Mouse (Mus musculus): ENCODE measurements around the gene Lrrc25.
"Not testable (repeated sequence)": the region's sequence is repeated elsewhere in the genome, so short reads cannot be mapped to it uniquely, and the experiment has no call there.

The Lrrc25 gene

DNA sequence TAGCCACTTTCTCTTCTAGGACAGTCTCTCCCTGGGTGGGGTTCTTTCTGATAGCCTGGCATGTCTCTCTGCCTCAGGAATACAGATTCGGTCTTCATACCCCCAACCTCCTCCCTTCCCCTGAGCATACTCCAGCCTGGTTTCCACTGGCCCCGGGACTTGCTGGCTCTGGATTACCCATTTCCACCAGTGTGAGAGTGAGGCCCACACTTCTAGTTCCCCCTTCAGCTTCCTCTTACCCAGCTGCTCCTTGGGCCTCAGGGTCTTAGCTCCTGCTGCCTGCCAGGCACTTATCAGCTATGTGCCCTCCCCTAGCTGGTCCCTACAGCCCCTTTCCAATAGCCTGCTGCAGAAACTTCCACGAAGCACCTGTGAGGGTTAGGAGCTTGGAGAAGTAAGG is at the start of gene Lrrc25:
Gene Lrrc25, plus strand, starts transcription at position 262 of the 400 bp plus-strand sequence.
- no peak for DNase-seq (ENCODE audit: low spot score in 2 of 2)

DNA sequence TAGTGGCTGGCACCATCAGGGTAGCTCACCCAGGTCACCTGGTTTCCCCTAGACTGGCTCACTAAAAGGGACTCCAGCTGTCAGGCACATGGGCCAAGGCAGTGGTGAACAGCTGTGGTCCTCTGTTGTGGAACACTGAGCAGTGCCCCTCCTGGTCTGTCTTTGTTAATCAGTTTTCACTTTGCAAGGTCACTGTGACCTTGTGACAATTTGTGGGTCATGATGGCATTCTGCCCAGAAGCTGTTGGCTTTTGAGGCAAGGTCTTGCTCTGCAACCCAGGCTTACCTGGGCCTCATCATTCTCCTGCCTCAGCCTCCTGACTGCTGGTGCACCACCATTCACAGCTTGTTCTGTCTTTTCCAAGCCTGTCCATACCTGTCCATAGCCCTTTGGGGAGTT is 45.6 kb upstream of the Lrrc25 start:
- DNase-seq (ENCODE audit: low spot score in 2 of 2), result no peak

DNA sequence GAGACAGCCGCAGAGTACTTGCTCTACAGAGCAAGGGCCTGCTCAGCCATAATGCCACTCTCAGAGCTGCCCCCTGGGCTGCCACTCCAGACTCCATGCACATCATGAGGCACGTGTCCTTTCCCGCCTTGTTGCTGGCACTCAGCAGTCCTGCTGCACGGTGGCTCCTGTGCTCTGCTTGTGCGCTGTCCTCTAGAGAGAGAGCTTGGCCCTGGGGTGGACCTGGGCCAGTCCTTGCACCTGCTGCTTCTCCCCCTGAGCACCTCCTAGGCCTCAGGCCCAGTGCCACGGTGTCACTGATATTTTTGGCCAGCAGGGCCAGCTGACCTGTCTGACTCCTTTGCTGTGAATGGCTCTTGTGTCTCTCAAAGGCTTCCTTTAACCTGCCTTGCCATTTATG is 45.0 kb upstream of the Lrrc25 start:
- no peak for DNase-seq (ENCODE audit: low spot score in 2 of 2)

DNA sequence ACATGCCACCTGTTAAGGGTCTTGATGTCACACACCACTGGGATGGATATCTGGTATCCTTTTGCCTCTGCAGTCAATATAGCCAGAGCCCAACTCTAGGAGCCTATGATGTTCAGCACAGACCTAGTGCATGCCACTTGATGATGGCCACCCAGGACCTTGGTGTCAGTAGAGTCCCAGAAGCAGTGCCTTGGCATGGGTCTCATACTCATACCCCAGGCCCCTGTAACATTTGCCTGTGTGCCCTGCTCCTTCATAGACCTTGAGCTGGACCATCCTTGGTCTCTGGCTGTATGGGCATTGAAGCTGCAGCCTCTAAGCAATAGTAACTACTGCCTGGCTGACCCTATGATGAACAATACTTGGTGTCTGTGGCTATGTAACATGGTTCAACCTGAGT is 41.7 kb upstream of the Lrrc25 start:
- DNase-seq (ENCODE audit: low spot score in 2 of 2), result no peak

DNA sequence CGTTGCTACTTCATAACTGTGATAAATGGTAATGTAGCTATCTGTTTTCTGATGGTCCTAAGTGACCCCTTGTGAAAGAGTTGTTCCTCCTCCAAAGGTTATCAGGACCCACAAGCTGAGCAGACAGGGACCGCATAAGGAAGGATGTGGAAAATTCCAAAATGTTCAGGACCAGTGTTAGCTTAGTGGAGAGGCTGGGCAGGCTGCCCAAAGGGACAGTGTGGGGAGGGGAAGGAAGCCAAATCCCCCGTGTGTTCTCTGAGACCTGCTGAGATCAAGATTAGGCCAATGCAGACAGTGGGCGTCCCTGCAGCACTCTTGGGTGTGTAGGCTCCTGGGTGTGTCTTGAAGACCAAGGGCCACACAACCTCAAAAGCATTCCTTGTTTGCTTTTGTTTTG is 41.0 kb upstream of the Lrrc25 start:
- DNase-seq (ENCODE audit: low spot score in 2 of 2), result no peak

DNA sequence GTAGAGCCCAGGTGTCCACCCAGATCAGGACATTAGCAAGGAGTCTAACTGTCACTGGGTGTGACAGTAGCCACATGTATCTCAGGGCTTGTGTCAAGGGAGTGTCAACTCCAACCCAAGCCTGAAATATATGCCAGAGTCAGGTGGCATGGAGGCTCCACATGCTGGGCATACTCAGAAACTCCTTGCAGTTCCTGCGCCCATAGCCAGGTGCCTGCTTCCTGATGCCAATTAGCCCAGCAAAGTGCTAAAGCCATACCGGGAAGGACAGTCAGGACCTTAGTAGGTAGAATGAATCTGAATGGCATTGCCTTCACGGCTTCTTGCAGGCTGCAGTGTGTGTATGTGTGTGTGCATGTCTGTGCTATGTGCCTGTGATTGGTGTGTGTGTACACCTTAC is 38.7 kb upstream of the Lrrc25 start:
- no peak for DNase-seq (ENCODE audit: low spot score in 2 of 2)

DNA sequence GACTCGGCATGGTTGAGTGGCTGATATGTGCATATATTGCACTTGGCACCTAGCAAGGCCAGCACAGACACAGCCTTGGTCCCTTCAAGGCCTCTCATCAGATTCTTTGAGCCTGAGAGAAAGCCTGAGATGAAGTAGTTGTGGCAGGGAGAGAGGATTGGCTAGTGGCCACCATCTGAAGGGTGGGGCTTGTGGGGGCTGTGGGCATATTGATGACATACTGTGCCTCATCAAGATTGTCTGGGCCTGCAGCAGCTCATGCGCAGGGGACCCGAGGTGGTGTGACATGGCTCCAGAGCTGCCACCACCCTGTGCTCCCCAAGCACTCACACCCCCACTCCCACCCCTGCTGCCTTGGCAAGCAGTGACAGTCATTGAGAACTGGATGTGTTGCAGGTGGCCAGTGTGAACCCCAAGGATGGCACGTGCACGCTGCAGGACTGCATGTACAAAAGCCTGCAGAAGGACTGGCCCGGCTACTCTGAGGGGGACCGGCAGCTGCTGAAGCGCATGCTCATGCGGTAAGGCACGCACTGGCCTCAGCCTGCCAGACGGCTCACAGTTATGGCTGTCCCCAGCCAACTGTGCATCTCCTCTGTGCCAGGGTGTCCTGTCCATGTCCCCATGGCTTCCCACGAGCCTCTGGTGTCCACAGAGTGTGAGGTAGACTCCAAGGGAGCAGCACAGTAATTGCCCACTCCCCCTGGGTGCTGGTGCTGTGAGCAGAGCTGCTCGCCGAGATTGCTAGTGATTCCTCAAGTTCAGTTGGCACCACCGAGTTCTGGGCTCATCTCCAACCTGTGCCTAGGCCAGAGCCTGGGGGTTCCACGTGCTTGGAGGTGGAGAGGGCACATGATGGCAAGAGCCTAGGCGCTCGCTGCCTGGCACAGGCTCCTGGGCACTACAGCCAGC is 32.2 kb upstream of the Lrrc25 start:
- no peak for DNase-seq (ENCODE audit: low spot score in 2 of 2)

DNA sequence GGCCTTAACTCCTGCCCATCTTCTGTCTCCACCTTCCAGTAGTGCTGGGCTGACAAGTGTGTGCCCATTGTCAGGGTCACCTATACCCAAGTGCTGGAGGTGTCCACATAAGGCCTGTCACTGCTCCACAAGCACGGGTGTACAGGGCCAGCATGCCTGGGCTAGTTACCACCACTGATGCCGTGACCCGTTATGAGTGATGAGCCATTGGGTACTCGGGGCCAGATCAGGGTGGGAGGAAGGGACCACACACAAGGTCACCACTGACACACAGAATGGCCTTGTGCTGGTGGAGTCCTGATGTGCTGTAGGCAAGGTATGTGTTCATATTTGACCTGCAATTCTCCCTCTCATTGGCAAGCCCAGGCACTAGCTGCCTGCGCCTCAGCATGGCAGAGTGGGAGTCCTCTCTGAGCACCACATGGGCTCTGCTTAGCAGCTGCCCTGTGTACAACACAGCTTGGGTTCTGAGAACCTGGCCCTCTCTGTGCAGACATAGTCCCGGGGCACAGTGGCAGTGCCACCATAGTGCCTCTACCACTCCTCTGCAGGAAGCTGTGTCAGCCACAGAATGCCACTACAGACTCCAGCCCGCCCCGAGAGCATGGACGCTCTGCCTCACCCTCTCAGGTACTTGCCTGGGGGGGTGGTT is 31.2 kb upstream of the Lrrc25 start:
- DNase-seq (ENCODE audit: low spot score in 2 of 2), result no peak

DNA sequence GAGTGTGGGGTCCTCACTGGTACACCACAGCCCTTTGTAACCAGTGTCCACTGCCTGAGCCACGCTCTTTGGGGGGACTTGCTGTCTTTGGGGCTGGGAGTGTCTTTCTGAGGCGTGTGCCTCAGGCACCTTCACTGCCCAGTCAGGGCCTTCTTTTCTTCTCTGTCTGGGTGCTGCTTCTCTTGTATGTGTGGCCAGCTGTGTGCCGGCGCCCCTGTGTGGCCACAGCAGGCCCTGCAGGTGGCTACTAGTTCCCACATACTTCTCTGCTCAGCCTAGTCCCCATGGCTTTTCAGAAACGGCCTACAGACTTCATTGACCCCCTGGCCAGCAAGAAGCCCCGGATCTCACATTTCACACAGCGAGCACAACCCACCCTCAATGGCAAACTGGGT is 30.7 kb upstream of the Lrrc25 start:
- peak in 1 of 2 experiments; percentile 79 for DNase-seq (ENCODE audit: low spot score in 2 of 2)

DNA sequence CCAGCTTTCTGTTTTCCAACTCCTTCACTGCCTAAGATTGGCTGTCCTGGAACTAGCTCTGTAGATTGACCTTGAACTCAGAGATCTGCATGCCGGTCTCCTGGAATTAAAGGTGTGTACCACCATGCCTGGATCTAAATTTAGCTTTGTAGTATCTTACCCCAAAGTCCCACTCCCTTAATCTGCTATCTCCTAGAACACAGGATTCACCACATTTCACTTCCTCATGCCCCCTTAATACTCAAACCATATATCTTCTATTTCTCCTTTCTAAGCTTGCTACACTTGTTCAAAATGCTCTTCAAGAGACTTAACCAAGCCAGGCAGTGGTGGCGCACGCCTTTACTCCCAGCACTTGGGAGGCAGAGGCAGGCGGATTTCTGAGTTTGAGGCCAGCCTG is 28.0 kb upstream of the Lrrc25 start:
- DNase-seq (ENCODE audit: low spot score in 2 of 2), result not testable (repeated sequence)

DNA sequence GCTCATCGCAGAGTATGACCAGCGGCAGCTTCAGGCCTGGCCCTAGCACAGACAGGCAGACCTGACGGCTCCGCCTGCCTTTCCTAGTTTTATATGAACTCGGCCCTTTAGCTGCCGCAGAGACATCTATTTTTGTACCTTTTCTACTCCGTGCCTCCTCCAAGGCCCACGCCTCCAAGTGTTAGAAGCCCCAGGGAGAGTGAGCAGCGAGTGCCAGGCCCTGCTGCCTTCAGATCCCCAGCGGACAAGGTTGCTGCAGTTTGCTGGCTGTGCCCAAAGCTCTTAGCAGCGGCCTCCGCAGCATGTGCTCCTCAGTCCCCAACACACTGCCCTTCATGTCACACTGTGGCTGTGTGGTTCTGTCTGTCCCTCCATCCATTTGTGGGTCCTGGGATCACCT is 24.4 kb upstream of the Lrrc25 start:
- no peak for DNase-seq (ENCODE audit: low spot score in 2 of 2)

DNA sequence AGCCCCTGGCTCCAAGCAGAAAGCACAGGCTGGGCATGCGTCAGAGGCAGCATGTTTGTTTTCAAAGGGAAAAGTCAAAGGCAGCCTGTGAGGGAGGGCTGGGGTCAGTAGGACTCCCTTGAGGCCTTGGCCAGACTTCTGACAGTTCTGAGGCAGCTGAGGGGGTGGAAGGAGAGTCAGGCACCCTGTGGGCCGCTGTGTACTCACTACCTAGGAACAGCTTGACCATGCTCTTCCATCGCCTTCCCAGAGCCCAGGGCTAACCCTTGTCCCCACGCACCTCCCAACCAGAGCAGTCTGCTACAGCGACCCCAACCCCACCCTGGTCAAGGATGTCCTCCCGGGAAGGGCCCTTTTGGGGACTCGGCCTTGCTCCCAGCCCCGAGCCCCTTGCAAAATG is 22.8 kb upstream of the Lrrc25 start:
- no peak for DNase-seq (ENCODE audit: low spot score in 2 of 2)

DNA sequence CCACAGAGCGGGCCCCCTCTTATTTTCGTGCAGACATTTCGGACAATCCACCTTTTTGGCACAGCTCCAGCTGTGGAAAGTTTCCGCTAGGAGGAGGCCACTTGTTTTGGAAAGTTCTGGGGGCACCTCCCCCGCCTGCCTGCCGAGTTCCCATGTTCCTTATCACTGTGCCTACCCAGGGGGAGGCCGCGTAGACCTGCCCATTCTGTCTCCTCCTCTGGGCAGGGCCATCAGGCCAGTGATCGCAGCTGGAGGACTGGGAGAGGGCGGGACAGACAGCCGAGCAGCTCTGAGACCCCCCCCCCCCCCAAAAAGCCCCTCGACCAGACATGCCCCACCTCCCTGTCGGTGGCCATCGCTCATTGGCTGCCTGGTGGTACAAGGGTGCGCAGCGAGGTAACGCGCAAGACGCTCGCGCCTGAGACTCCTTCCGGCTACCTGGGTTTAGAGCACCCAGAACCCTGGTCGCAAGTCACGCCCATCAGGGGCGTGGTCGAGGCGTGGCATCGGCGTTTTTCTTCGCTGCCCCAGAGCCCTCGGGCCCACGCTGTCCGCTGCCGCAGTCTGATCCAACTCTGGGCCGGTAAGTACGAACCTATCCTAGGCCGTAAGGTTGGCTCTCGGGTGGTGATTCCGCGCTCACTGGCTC is 21.9 kb upstream of the Lrrc25 start, which contains the start of gene Isyna1:
Gene Isyna1, plus strand, starts transcription at position 413 of the 649 bp plus-strand sequence.
- DNase-seq (ENCODE audit: low spot score in 2 of 2), result peak in 1 of 2 experiments; percentile 75

DNA sequence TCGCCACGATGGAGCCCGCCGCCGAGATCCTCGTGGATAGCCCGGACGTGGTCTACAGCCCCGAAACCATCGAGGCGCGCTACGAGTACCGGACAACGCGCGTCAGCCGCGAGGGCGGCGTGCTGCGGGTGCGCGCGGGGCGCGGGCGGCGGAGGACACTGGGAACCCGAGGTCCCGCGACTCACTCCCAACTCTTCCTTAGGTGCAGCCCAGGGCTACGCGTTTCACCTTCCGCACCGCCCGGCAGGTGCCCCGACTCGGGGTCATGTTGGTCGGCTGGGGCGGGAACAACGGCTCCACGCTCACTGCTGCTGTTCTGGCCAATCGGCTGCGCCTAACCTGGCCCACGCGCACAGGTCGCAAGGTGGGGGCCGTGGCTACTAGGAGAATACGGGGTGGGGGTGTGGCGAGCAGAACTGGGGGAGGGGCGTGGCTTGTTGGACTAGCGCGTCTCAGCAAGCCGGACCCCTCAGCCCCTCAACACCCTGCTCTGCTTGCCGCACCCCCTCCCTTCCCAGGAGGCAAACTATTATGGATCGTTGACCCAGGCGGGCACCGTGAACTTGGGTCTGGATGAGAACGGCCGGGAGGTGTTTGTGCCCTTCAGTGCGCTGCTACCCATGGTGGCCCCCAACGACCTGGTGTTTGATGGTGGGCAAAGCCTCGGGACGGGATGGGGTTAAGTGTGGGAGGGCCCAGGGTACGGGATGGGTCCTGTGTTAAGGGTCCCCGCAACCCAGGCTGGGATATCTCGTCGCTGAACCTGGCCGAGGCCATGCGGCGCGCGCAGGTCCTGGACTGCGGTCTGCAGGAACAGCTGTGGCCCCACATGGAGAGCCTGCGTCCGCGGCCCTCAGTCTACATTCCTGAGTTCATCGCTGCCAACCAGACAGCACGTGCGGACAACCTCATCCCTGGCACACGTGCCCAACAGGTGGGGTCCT is 21.1 kb upstream of the Lrrc25 start:
- no peak for DNase-seq (ENCODE audit: low spot score in 2 of 2)

DNA sequence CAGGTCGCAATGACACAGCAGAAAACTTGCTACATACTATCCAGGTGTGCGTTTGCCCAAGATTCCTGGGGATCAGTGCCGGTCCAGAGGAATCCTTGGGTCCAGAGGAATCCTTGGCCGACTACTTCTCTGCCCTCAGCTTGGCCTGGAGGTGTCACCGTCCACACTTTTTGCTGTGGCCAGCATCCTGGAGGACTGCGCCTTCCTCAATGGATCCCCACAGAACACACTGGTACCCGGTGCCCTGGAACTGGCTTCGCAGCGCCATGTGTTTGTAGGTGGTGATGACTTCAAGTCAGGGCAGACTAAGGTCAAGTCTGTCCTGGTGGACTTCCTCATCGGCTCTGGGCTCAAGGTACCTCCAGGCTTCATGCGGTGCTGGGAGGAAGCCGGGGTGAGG is 20.1 kb upstream of the Lrrc25 start:
- no peak for DNase-seq (ENCODE audit: low spot score in 2 of 2)

DNA sequence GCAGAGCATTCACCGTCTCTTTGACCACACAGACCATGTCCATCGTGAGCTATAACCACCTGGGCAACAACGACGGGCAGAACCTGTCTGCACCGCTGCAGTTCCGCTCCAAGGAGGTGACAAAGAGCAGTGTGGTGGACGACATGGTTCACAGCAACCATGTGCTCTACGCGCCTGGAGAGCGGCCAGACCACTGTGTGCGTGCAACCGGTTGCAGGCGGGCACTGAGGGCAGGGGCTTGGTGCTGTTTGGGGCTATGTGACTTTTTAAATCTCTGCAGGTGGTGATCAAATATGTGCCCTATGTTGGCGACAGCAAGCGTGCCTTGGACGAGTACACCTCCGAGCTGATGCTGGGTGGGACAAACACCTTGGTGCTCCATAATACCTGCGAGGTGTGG is 19.7 kb upstream of the Lrrc25 start:
- DNase-seq (ENCODE audit: low spot score in 2 of 2), result no peak

DNA sequence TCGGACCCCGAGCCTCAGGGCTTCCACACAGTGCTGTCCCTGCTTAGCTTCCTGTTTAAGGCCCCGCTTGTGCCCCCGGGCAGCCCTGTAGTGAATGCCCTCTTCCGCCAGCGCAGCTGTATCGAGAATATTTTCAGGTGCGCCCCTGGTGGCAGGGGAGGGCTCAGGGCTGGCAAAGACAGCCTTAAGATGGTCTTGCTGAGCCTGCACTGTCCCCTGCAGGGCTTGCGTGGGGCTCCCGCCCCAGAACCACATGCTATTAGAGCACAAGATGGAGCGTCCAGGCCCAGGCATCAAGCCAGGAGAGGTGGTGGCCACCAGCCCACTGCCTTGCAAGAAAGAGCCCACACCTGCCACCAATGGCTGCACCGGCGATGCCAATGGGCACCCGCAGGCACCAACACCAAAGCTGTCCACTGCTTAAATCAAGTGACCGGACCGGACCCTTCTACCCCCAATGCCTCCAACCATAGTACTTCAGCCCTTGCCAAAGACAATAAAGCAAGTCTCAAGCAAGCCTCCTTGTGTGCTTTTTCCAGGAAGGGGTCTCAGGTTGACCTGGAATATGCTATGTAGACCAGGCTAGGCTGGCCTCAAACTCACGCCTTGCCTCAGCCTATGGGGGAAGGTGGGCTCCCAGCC is 19.1 kb upstream of the Lrrc25 start:
- DNase-seq (ENCODE audit: low spot score in 2 of 2), result no peak

DNA sequence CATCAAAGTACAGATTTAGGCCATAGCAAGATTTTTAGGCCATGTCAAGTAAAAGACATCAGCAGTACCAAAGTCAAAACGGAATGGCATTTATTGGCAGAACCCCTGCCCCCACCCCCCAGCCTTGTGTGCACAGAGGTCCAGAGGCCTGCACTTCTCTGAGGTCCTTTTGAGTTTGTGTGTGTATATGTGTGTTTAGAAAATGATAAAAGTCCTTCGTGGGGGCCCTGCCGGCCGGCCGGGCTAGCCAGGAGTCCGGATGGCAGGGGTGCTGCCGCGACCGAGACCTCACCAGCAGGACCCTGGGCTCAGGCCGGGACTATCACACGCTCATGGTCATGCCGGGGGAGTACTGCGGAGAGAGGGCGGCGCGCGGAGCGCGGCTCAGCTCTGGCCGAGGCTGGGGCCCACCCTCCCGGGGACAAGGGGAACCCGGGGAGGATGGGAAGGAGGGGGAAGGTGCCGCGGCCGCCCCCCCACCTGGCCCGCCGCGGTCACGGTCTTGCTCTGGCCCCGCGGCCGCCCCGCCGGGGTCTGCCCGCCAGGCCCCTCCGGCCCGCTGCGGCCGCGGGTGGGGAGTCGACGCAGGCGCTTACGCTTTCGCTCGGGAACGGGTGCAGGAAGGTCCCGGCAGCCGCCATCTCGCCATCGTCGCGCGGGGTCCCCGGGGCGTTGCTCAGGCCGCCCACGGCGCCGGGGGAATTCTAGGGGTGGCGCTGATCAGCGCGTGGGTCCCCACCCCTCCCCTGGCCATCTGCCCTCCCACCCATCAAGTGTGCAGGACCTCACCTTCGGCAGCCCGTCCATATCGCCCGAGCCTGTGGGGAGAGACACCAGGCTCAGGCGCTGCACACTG is 18.3 kb upstream of the Lrrc25 start:
- no peak for DNase-seq (ENCODE audit: low spot score in 2 of 2)

DNA sequence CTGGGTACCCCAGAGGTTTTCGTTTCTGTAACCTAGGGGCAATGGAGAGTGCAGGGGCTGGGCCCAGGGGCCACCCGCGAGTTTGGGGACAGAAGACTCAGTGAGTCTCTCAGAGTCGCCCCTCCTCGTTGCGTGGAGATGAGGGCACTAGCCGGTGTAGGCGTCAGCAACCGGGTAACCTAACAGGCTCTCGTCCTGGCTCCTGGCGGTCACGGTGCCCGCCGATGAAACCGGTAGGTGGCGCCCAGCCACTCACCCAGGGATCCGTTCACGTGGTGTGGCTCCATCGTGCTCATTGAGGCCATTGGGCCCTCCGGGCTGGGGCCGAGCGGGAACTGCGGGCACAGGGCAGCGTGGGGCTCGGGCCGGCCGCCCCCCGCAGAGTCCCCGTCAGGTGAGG is 17.7 kb upstream of the Lrrc25 start:
- DNase-seq (ENCODE audit: low spot score in 2 of 2), result peak in 1 of 2 experiments; percentile 87

DNA sequence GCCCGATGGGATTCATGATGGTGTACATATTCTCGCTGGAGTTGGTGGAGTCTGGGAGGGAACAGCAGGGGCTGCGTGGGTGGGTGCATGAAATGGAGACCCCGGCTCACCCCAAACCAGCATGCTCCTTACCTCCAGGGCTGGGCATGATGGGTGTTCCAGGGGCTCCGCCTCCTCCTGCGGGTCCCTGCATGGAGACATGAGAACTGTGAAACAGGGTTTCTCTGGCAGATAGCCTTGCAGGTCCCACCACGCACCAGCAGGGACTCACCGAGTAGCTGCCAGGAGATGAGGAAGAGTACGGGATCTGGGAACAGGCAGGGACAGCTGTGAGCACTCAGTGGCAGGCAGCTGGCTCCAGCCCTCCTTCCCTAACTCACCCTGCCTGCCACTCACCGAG is 17.2 kb upstream of the Lrrc25 start:
- DNase-seq (ENCODE audit: low spot score in 2 of 2), result no peak

Measured in left cerebral cortex, adult 9 months (tissue).